Mouse (Mus musculus) thymus, adult 2 months (tissue): ENCODE results near the gene Eml5.

Source experiments
- CTCF ChIP-seq: fragments of 200-500 bp; IDR thresholded peaks from 2 replicates; pipeline ENCODE4 v1.5.1; 2012; ENCODE audit warnings: mild to moderate bottlenecking, control low read depth, low read length, moderate library complexity, borderline replicate concordance; ENCODE audit not compliant: control insufficient read depth, poor library complexity, insufficient read depth; ENCODE audit errors: extremely low read depth
- POLR2A ChIP-seq: fragments of 200-500 bp; IDR thresholded peaks from 2 replicates; pipeline ENCODE4 v1.6.1; 2012; ENCODE audit warnings: mild to moderate bottlenecking, low read length, control low read depth, moderate library complexity; ENCODE audit not compliant: control insufficient read depth, poor library complexity, insufficient read depth; ENCODE audit errors: extremely low read depth

DNA sequence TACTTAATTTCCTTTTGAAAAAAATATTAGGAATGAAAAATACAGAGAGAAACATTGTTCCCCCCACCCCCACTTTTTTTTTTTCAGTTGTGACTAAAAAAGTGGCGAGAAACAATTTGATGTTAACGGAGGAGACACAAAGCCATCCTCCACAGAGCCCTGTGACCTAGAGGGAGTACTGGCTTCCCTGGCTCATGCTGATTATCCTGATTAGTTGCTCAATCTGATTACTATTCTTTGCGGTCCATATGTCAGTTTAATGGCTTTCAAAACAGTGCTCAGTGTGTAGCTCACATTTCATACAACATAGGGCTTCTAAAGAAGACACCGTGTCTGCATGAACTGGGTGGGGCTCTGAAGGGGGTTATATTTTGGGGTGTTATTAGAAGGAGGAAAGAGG is 31.2 kb upstream of the Eml5 start:
- TF ChIP-seq CTCF: no peak
- no peak for TF ChIP-seq POLR2A
